Mouse (Mus musculus): ENCODE data around the gene Phlda2.
A peak's percentile ranks its signal among the peaks of the same experiment; 100 is the strongest.

Gene Phlda2

GRCm38 (mm10) chr7:143501643-143502417, 1.1 kb downstream of the Phlda2 start:
- peak; percentile 27 for DNase-seq

GRCm38 (mm10) chr7:143500912-143501311, 2.0 kb downstream of the Phlda2 start:
- DNase-seq: no peak

- DNase-seq: no peak
Measured at GRCm38 (mm10) chr7:143498584-143498983, 4.4 kb downstream of the Phlda2 start.

- DNase-seq: no peak
Measured at GRCm38 (mm10) chr7:143495104-143495961, 7.6 kb downstream of the Phlda2 start.

GRCm38 (mm10) chr7:143493616-143494126, 9.3 kb downstream of the Phlda2 start:
- no peak for DNase-seq

GRCm38 (mm10) chr7:143489735-143490134, 13.2 kb downstream of the Phlda2 start:
- DNase-seq: no peak

GRCm38 (mm10) chr7:143482541-143482940, 20.4 kb downstream of the Phlda2 start:
- DNase-seq: no peak

GRCm38 (mm10) chr7:143481806-143482387, 21.1 kb downstream of the Phlda2 start:
- no peak for DNase-seq

GRCm38 (mm10) chr7:143480498-143480897, 22.5 kb downstream of the Phlda2 start:
- no peak for DNase-seq

- no peak for DNase-seq
Measured at GRCm38 (mm10) chr7:143477800-143478199, 25.1 kb downstream of the Phlda2 start.

GRCm38 (mm10) chr7:143476702-143477335, 26.1 kb downstream of the Phlda2 start:
- DNase-seq: no peak

- DNase-seq: no peak
Measured at GRCm38 (mm10) chr7:143475876-143476275, 27.1 kb downstream of the Phlda2 start.

- DNase-seq: no peak
Measured at GRCm38 (mm10) chr7:143474811-143475210, 28.1 kb downstream of the Phlda2 start.

- no peak for DNase-seq
Measured at GRCm38 (mm10) chr7:143473347-143474101, 29.4 kb downstream of the Phlda2 start, which contains the start of gene Slc22a18. Slc22a18 (plus strand) TSS chr7:143473736.

GRCm38 (mm10) chr7:143469946-143470345, 33.0 kb downstream of the Phlda2 start:
- peak; percentile 74 for DNase-seq

GRCm38 (mm10) chr7:143467714-143468113, 35.2 kb downstream of the Phlda2 start:
- no peak for DNase-seq

GRCm38 (mm10) chr7:143466099-143466677, 36.8 kb downstream of the Phlda2 start:
- DNase-seq: peak; percentile 75

- DNase-seq: peak; percentile 29
Measured at GRCm38 (mm10) chr7:143464811-143465560, 38.0 kb downstream of the Phlda2 start.

GRCm38 (mm10) chr7:143463865-143464415, 39.0 kb downstream of the Phlda2 start:
- peak; percentile 72 for DNase-seq

GRCm38 (mm10) chr7:143462516-143462915, 40.4 kb downstream of the Phlda2 start:
- DNase-seq: no peak

Data from right cerebral cortex, postnatal 25 days (tissue).